ENCODE assay signal across 14 mouse cellular contexts in genomic region chr16:38955296-38955695, GRCm38 (mm10).
A peak's percentile ranks its signal among the peaks of the same experiment; 100 is the strongest.
DNase-seq lines count a peak whose midpoint lies in the region; ATAC-seq and TF ChIP-seq lines count a peak whose summit lies in the region.
"Had no signal": no experiment of that assay in that cellular context is flagged by ENCODE, and none has a peak within 500 bp of the region (broad histone marks: within the 10 kb centered on the region; RNA-seq: fewer than 3 reads in every experiment).

No protein-coding gene starts in this region.

- DNase-seq in right cerebral cortex, postnatal 10 days (ENCODE audit: low spot score in 2 of 2): peak; percentile 76 to 80
- no peak for DNase-seq in right cerebral cortex, postnatal 36 days (ENCODE audit: low spot score in 2 of 2)
- no peak for DNase-seq in kidney, postnatal 36 days
- no peak for DNase-seq in urinary bladder, postnatal 25 days (ENCODE audit: low spot score)
- no peak for DNase-seq in adrenal gland, postnatal 36 days
- DNase-seq: B cell, adult 2 months; heart, postnatal 4 days; kidney, adult 9 months had no signal

- no peaks in the 10 kb centered on the region for H3K27me3 ChIP-seq in hindbrain, embryonic 13.5 days
- H3K27me3 ChIP-seq in hindbrain, embryonic 12.5 days: no peaks in the 10 kb centered on the region
- H3K27me3 ChIP-seq: embryonic facial prominence, embryonic 12.5 days; midbrain, embryonic 12.5 days had no signal

- peak; percentile 85 for ATAC-seq in hindbrain, embryonic 13.5 days (ENCODE audit: low FRiP score)
- ATAC-seq in hindbrain, embryonic 12.5 days (ENCODE audit: low FRiP score): no peak

- no peak overlapping the region for H3K4me3 ChIP-seq in hindbrain, embryonic 13.5 days
- no peak overlapping the region for H3K4me3 ChIP-seq in hindbrain, embryonic 12.5 days
- no peak overlapping the region for H3K4me3 ChIP-seq in cortical plate, adult 2 months (ENCODE audit: insufficient read depth, low read length)
- H3K4me3 ChIP-seq: embryonic facial prominence, embryonic 12.5 days; midbrain, embryonic 12.5 days had no signal

- H3K9ac ChIP-seq in hindbrain, embryonic 13.5 days: no peak overlapping the region
- H3K9ac ChIP-seq in hindbrain, embryonic 12.5 days: no peak overlapping the region
- H3K9ac ChIP-seq: embryonic facial prominence, embryonic 12.5 days; midbrain, embryonic 12.5 days had no signal

- no peaks in the 10 kb centered on the region for H3K9me3 ChIP-seq in hindbrain, embryonic 13.5 days
- H3K9me3 ChIP-seq in hindbrain, embryonic 12.5 days (replicated peaks): no peaks in the 10 kb centered on the region
- H3K9me3 ChIP-seq: embryonic facial prominence, embryonic 12.5 days had no signal

- H3K4me2 ChIP-seq in hindbrain, embryonic 13.5 days: no peak overlapping the region
- H3K4me2 ChIP-seq in hindbrain, embryonic 12.5 days (replicated peaks): no peak overlapping the region
- H3K4me2 ChIP-seq: embryonic facial prominence, embryonic 12.5 days; midbrain, embryonic 12.5 days had no signal

- peaks cover 20% of the 10 kb centered on the region for H3K4me1 ChIP-seq in hindbrain, embryonic 13.5 days (replicated peaks)
- 0 out of 2 replicates have a peak, but pooled peaks cover 6% of the 10 kb centered on the region for H3K4me1 ChIP-seq in hindbrain, embryonic 12.5 days
- peaks cover 3% of the 10 kb centered on the region for H3K4me1 ChIP-seq in cortical plate, adult 2 months (ENCODE audit: control insufficient read depth, insufficient read depth, low read length)
- H3K4me1 ChIP-seq: embryonic facial prominence, embryonic 12.5 days had no signal

- TF ChIP-seq CTCF in cortical plate, adult 2 months (IDR thresholded peaks at IDR 0.05; ENCODE audit: extremely low read depth, insufficient read depth, low read length): no peak

- TF ChIP-seq POLR2A in cortical plate, adult 2 months (IDR thresholded peaks at IDR 0.05; ENCODE audit: extremely low read depth, insufficient read depth, low read length): no peak

- H3K36me3 ChIP-seq in hindbrain, embryonic 13.5 days: no peaks in the 10 kb centered on the region
- no peaks in the 10 kb centered on the region for H3K36me3 ChIP-seq in hindbrain, embryonic 12.5 days
- H3K36me3 ChIP-seq: embryonic facial prominence, embryonic 12.5 days; G1E; midbrain, embryonic 12.5 days had no signal

- 74% methylated on average over 5 of the region's 5 CpGs for WGBS in hindbrain, embryonic 13.5 days
- WGBS in hindbrain, embryonic 12.5 days: 84% methylated on average over 5 of the region's 5 CpGs

- H3K27ac ChIP-seq in hindbrain, embryonic 13.5 days: 0 out of 2 replicates have a peak overlapping the region, but pooled peaks have one; percentile 6
- no peak overlapping the region for H3K27ac ChIP-seq in hindbrain, embryonic 12.5 days
- peak overlapping the region; percentile 32; the same call in 1 of the 2 replicates for H3K27ac ChIP-seq in cortical plate, adult 2 months (ENCODE audit: insufficient read depth, low read length)
- H3K27ac ChIP-seq: embryonic facial prominence, embryonic 12.5 days; midbrain, embryonic 12.5 days had no signal

Comparison
In these comparisons a context has a peak if more than half of its experiments do, and no peak if none do; other contexts are left out.
1. DNase-seq: peak in right cerebral cortex, postnatal 10 days (2 of 2); none in right cerebral cortex, postnatal 36 days (0 of 2), kidney, postnatal 36 days (0 of 2), urinary bladder, postnatal 25 days (single experiment) and adrenal gland, postnatal 36 days (0 of 2).